Mouse (Mus musculus): ENCODE measurements around the gene Cxcl12.

The Cxcl12 gene

GRCm38 (mm10) chr6:117175113-117175793 is 6.9 kb downstream of the Cxcl12 start:
- no peak for DNase-seq (ENCODE audit: low spot score)

- DNase-seq (ENCODE audit: low spot score) = peak; percentile 72
Measured at GRCm38 (mm10) chr6:117176406-117176805, 8.1 kb downstream of the Cxcl12 start.

- DNase-seq (ENCODE audit: low spot score) = no peak
Measured at GRCm38 (mm10) chr6:117180303-117180702, 12.0 kb downstream of the Cxcl12 start.

GRCm38 (mm10) chr6:117185381-117185780 is 17.0 kb downstream of the Cxcl12 start:
- no peak for DNase-seq (ENCODE audit: low spot score)

- DNase-seq (ENCODE audit: low spot score) = no peak
Measured at GRCm38 (mm10) chr6:117190453-117190852, 22.1 kb downstream of the Cxcl12 start.

GRCm38 (mm10) chr6:117191741-117192140 is 23.4 kb downstream of the Cxcl12 start:
- DNase-seq (ENCODE audit: low spot score) = no peak

GRCm38 (mm10) chr6:117192678-117193077 is 24.3 kb downstream of the Cxcl12 start:
- DNase-seq (ENCODE audit: low spot score) = no peak

- DNase-seq (ENCODE audit: low spot score) = no peak
Measured at GRCm38 (mm10) chr6:117195270-117195669, 26.9 kb downstream of the Cxcl12 start.

- DNase-seq (ENCODE audit: low spot score) = no peak
Measured at GRCm38 (mm10) chr6:117198871-117199270, 30.5 kb downstream of the Cxcl12 start.

- no peak for DNase-seq (ENCODE audit: low spot score)
Measured at GRCm38 (mm10) chr6:117199718-117200117, 31.4 kb downstream of the Cxcl12 start.

GRCm38 (mm10) chr6:117200916-117201315 is 32.6 kb downstream of the Cxcl12 start:
- DNase-seq (ENCODE audit: low spot score) = no peak

- DNase-seq (ENCODE audit: low spot score) = no peak
Measured at GRCm38 (mm10) chr6:117201396-117201795, 33.1 kb downstream of the Cxcl12 start.

GRCm38 (mm10) chr6:117201859-117202258 is 33.5 kb downstream of the Cxcl12 start:
- DNase-seq (ENCODE audit: low spot score) = no peak

GRCm38 (mm10) chr6:117202856-117203400 is 34.6 kb downstream of the Cxcl12 start:
- no peak for DNase-seq (ENCODE audit: low spot score)

GRCm38 (mm10) chr6:117204112-117204511 is 35.8 kb downstream of the Cxcl12 start:
- no peak for DNase-seq (ENCODE audit: low spot score)

GRCm38 (mm10) chr6:117206834-117207233 is 38.5 kb downstream of the Cxcl12 start:
- no peak for DNase-seq (ENCODE audit: low spot score)

GRCm38 (mm10) chr6:117207289-117207688 is 39.0 kb downstream of the Cxcl12 start:
- no peak for DNase-seq (ENCODE audit: low spot score)

GRCm38 (mm10) chr6:117210086-117210485 is 41.8 kb downstream of the Cxcl12 start:
- DNase-seq (ENCODE audit: low spot score) = no peak

GRCm38 (mm10) chr6:117210536-117210935 is 42.2 kb downstream of the Cxcl12 start:
- DNase-seq (ENCODE audit: low spot score) = peak; percentile 23

- DNase-seq (ENCODE audit: low spot score) = no peak
Measured at GRCm38 (mm10) chr6:117214506-117214905, 46.2 kb downstream of the Cxcl12 start.

GRCm38 (mm10) chr6:117218442-117219299 is 50.3 kb downstream of the Cxcl12 start:
- DNase-seq (ENCODE audit: low spot score) = no peak

GRCm38 (mm10) chr6:117219300-117219680 is 51.0 kb downstream of the Cxcl12 start:
- DNase-seq (ENCODE audit: low spot score) = peak; percentile 18

- DNase-seq (ENCODE audit: low spot score) = no peak
Measured at GRCm38 (mm10) chr6:117219911-117220481, 51.7 kb downstream of the Cxcl12 start.

Measured in embryo, embryonic 10.5 days (tissue).